Mouse (Mus musculus) erythroblast, embryonic 14.5 days (primary cell): ENCODE results near the gene Dkc1.

Experiments
- GATA1 ChIP-seq: IDR thresholded peaks from 2 replicates; pipeline ENCODE4 v1.6.1; 2012; ENCODE audit warnings: low read length, inconsistent platforms, mixed read lengths
- TAL1 ChIP-seq: IDR thresholded peaks from 3 replicates; pipeline ENCODE4 v1.6.1; 2012; ENCODE audit warnings: low read length, inconsistent platforms, mixed read lengths

DNA sequence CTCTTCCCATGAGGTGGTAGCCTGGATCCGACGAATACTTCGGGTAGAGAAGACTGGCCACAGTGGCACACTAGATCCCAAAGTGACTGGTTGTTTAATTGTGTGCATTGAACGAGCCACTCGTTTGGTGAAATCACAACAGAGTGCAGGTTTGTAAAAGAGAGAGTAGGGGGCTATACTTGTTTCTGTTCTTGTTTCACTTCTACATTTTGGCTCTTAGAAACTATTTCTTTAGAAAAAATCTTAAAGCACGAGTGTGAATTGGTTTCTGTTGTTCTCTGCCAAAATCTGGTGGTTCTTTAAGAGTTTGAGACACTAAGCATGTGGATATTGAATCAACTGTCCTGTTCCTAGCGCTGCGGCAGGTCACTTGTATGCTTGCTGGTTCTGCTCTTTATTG lies 3.1 kb downstream of the Dkc1 start:
- TF ChIP-seq TAL1 (no peak), GATA1 (no peak)
